Mouse (Mus musculus): ENCODE measurements around the gene Trip12. TPM values are rescaled to one million over a fixed set of nuclear protein-coding genes. Genes with fewer than 3 reads are reported as not detected.

Gene Trip12
- polyA plus RNA-seq, 1 experiment from 2014 or later = 79.0 TPM

DNA sequence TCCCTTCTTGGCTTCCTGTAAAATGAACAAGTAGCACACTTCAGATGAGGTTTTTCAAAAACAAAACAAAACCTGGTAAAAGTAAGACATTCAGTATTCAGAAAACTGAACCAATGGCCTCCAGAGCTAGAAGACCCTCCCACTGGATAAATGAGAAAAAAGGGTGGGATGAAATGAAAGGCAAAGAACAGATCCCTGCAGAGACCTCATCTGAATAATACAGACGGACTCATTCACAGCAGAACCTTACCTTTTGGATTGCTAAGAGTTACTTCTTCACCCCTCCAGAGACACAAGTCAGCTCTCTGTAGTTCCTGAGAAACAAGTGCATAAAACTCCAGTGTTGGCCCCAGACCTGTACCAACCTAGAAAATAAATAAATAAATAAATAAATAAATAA lies 108.6 kb downstream of the Trip12 start:
- no peak for DNase-seq
- Histone ChIP-seq H3K4me2 (ENCODE audit: low read length) (no peak overlapping the region), H3K4me1 (ENCODE audit: control insufficient read depth, insufficient read depth, low read length) (no peaks in the 10 kb centered on the region), H3K9ac (replicated peaks; ENCODE audit: low read length) (no peak overlapping the region), H3K36me3 (ENCODE audit: control insufficient read depth, insufficient read depth, low read length) (peaks cover 54% of the 10 kb centered on the region), H3K27me3 (ENCODE audit: control insufficient read depth, insufficient read depth, low read length) (no peaks in the 10 kb centered on the region), H3K27ac (replicated peaks; ENCODE audit: low read depth, low read length) (no peak overlapping the region), H3K4me3 (replicated peaks; ENCODE audit: low read depth, low read length) (no peak overlapping the region), H3K9me3 (ENCODE audit: control insufficient read depth, low read length) (no peaks in the 10 kb centered on the region)
- ATAC-seq (ENCODE audit: low FRiP score, low TSS enrichment) = no peak
- WGBS = 70% methylated on average over 1 of the region's 1 CpGs

DNA sequence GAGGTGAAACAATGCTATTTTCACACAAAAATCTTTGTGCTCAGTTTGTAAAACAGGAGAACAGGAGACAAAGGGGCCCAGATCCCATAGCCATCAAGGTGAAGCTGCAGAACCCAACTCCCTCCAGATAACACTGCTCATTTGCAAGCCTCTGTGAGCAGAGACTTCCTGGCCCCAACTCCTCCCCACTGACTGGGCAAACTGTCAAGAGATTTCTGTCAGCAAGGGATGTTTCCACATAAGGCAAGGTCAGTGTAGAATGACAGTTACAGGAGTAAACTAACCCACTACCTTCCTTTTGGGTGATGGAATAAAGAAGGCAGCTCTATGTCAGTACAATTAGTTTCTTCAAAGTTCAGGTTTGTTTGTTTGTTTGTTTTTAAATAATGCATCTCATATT lies 117.5 kb downstream of the Trip12 start:
- ATAC-seq (ENCODE audit: low FRiP score, low TSS enrichment) (no peak), DNase-seq (no peak)
- H3K4me1 ChIP-seq (ENCODE audit: control insufficient read depth, insufficient read depth, low read length) = no peaks in the 10 kb centered on the region
- H3K9ac ChIP-seq (replicated peaks; ENCODE audit: low read length) = no peak overlapping the region
- H3K9me3 ChIP-seq (ENCODE audit: control insufficient read depth, low read length) = no peaks in the 10 kb centered on the region
- peaks cover 56% of the 10 kb centered on the region for H3K36me3 ChIP-seq (ENCODE audit: control insufficient read depth, insufficient read depth, low read length)
- H3K4me2 ChIP-seq (ENCODE audit: low read length) = no peak overlapping the region
- H3K4me3 ChIP-seq (replicated peaks; ENCODE audit: low read depth, low read length) = no peak overlapping the region
- no peaks in the 10 kb centered on the region for H3K27me3 ChIP-seq (ENCODE audit: control insufficient read depth, insufficient read depth, low read length)
- H3K27ac ChIP-seq (replicated peaks; ENCODE audit: low read depth, low read length) = no peak overlapping the region

DNA sequence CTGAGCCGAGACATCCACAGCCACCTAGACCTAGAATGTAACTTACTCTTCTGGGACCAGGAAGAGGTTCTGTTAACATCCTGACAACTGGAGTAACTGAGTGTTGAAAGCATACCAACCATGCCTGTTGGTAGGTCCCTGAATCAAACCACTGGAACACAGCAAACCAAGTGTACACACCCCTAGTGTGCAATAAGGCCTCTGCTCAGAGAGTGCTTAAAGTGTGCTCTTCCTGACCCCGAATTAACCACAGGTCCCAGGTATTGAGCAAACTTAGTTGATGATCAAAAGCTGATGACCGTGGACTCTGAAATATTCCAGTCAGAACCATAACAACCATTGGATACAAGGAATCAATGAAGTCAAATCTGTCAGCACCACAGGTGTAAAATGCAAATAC lies 117.9 kb downstream of the Trip12 start:
- 98% methylated on average over 3 of the region's 3 CpGs for WGBS
- Histone ChIP-seq H3K27me3 (ENCODE audit: control insufficient read depth, insufficient read depth, low read length) (no peaks in the 10 kb centered on the region), H3K27ac (replicated peaks; ENCODE audit: low read depth, low read length) (no peak overlapping the region), H3K4me1 (ENCODE audit: control insufficient read depth, insufficient read depth, low read length) (no peaks in the 10 kb centered on the region), H3K4me3 (replicated peaks; ENCODE audit: low read depth, low read length) (no peak overlapping the region), H3K9ac (replicated peaks; ENCODE audit: low read length) (no peak overlapping the region), H3K9me3 (ENCODE audit: control insufficient read depth, low read length) (no peaks in the 10 kb centered on the region), H3K36me3 (ENCODE audit: control insufficient read depth, insufficient read depth, low read length) (peaks cover 51% of the 10 kb centered on the region), H3K4me2 (ENCODE audit: low read length) (no peak overlapping the region)
- DNase-seq = no peak
- ATAC-seq (ENCODE audit: low FRiP score, low TSS enrichment) = no peak

DNA sequence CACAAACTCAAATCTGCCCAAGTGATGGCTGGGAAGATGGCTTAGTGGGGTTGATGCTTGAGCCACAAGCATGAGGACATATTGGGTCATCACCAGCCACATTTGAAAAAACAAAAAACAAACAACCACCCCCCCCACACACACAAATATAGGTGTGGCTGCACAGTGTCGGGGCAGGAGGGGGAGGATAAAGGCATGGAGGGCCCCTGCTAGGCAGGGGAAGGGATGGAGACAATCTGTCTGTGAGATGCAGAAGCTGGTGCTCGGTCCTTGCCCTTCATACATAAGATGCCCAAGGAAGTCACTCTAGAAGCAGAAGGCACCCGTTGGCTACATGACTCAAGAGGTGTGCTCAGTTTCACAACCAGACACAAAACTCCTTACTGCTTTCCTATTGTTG lies 118.4 kb downstream of the Trip12 start:
- Histone ChIP-seq H3K4me3 (replicated peaks; ENCODE audit: low read depth, low read length) (no peak overlapping the region), H3K36me3 (ENCODE audit: control insufficient read depth, insufficient read depth, low read length) (peaks cover 50% of the 10 kb centered on the region), H3K9ac (replicated peaks; ENCODE audit: low read length) (no peak overlapping the region), H3K27me3 (ENCODE audit: control insufficient read depth, insufficient read depth, low read length) (no peaks in the 10 kb centered on the region), H3K27ac (replicated peaks; ENCODE audit: low read depth, low read length) (no peak overlapping the region), H3K9me3 (ENCODE audit: control insufficient read depth, low read length) (no peaks in the 10 kb centered on the region), H3K4me1 (ENCODE audit: control insufficient read depth, insufficient read depth, low read length) (no peaks in the 10 kb centered on the region), H3K4me2 (ENCODE audit: low read length) (no peak overlapping the region)
- ATAC-seq (ENCODE audit: low FRiP score, low TSS enrichment) (no peak), DNase-seq (no peak)
- 94% methylated on average over 3 of the region's 3 CpGs for WGBS

DNA sequence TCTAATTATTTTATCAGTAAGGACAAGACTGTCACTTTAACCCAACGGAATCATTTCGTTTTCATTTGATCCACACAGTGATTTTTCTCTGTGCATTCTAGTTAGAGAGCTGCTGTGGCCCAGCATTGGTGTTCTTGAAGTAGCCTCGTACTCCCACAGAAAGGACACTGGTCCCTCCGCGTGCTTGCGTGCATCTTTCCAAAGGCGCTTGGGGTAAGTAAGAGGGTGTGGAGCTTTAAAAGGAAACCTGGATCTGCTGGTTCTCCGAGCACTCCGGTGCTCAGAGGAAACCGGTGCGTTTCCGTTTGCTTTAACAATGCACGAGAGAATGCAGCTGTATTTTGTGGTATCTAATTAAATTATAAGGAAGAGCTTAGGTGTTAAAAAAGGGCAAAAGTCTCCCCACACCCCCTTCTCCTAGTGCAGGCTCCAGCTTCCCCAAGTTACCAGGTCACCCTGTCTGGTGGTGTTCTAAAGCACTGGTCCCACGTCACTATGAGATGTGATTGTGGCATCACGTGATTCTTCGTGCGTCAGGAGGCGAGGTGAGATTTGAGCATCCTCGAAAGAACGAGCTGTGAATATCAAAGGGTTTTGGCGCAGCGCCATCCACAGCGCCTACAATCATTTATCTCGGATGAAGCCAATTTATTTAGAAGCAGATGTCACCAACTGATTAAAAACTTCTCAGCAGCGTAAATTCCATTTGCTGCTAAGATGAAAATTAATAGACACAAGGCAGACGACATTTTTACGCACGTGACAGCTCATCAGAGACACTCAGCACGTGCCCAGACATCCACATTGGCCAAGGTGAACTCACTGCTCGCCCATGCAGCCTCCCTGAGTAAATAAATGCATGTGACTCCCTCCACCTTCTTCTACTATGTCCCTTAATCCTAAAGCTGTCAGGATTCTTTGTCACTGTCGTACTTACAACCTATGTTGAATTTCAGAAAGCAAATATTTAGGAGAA lies 130.2 kb downstream of the Trip12 start:
- ATAC-seq (ENCODE audit: low FRiP score, low TSS enrichment) (peak; percentile 91), DNase-seq (peak; percentile 90)
- H3K4me3 ChIP-seq (replicated peaks; ENCODE audit: low read depth, low read length) = peak overlapping the region; percentile 38
- H3K9ac ChIP-seq (replicated peaks; ENCODE audit: low read length) = peak overlapping the region; percentile 60
- H3K27me3 ChIP-seq (ENCODE audit: control insufficient read depth, insufficient read depth, low read length) = no peaks in the 10 kb centered on the region
- no peaks in the 10 kb centered on the region for H3K36me3 ChIP-seq (ENCODE audit: control insufficient read depth, insufficient read depth, low read length)
- no peaks in the 10 kb centered on the region for H3K9me3 ChIP-seq (ENCODE audit: control insufficient read depth, low read length)
- H3K4me1 ChIP-seq (ENCODE audit: control insufficient read depth, insufficient read depth, low read length) = peaks cover 5% of the 10 kb centered on the region; the same call in 1 of the 2 replicates
- H3K4me2 ChIP-seq (ENCODE audit: low read length) = peak overlapping the region; percentile 67
- 10% methylated on average over 31 of the region's 31 CpGs for whole genome bisulfite sequencing
- H3K27ac ChIP-seq (replicated peaks; ENCODE audit: low read depth, low read length) = peak overlapping the region; percentile 90

DNA sequence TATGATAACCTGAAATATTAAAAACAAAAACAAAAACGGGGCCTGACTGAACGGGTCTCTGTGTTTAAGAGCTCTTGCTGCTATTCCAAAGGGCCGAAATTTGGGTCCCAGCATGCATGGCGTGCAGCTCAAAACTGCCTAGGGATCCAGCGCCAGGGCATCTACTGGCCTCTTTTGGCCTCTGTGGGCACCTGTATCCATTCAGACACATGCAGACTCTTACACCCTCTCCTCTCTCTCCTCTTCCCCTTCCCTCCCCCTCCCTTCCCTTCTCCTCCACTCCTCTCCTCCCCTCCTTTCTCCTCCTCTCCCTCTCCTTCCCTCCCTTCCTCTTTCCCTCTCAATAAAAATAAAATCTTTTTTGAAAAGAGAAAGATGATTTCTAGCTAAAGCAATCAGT lies 130.9 kb downstream of the Trip12 start:
- H3K36me3 ChIP-seq (ENCODE audit: control insufficient read depth, insufficient read depth, low read length) = no peaks in the 10 kb centered on the region
- H3K9ac ChIP-seq (replicated peaks; ENCODE audit: low read length) = peak overlapping the region; percentile 60; the same call in 1 of the 2 replicates
- ATAC-seq (ENCODE audit: low FRiP score, low TSS enrichment) = peak; percentile 70
- H3K27me3 ChIP-seq (ENCODE audit: control insufficient read depth, insufficient read depth, low read length) = no peaks in the 10 kb centered on the region
- peak overlapping the region; percentile 67 for H3K4me2 ChIP-seq (ENCODE audit: low read length)
- WGBS = 38% methylated on average over 5 of the region's 5 CpGs
- DNase-seq = peak; percentile 69
- H3K27ac ChIP-seq (replicated peaks; ENCODE audit: low read depth, low read length) = peak overlapping the region; percentile 90; the same call in 1 of the 2 replicates
- no peaks in the 10 kb centered on the region for H3K9me3 ChIP-seq (ENCODE audit: control insufficient read depth, low read length)
- peak overlapping the region; percentile 38 for H3K4me3 ChIP-seq (replicated peaks; ENCODE audit: low read depth, low read length)
- peaks cover 5% of the 10 kb centered on the region; the same call in 1 of the 2 replicates for H3K4me1 ChIP-seq (ENCODE audit: control insufficient read depth, insufficient read depth, low read length)

DNA sequence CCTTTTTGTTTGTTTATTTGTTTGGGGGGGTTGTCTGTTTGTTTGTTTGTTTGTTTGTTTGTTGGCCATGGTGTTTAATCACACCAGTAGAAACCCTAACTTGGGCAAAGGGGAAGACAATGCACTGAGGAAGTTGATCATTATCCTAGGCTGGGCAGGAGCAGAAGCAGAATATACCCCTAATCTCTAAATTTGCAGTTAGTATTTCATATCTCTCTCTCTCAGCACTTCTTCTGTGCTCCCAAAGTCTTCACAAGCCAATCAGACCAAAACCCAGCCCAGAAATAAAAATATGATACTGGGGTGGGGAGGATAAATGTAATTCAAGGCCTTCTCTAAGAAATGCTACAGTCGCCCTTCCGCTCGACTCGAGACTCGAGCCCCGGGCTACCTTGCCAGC lies 140.1 kb downstream of the Trip12 start:
- ATAC-seq (ENCODE audit: low FRiP score, low TSS enrichment) (no peak), DNase-seq (no peak)
- Histone ChIP-seq H3K36me3 (ENCODE audit: control insufficient read depth, insufficient read depth, low read length) (no peaks in the 10 kb centered on the region), H3K4me2 (ENCODE audit: low read length) (no peak overlapping the region), H3K27me3 (ENCODE audit: control insufficient read depth, insufficient read depth, low read length) (no peaks in the 10 kb centered on the region), H3K27ac (replicated peaks; ENCODE audit: low read depth, low read length) (no peak overlapping the region), H3K9ac (replicated peaks; ENCODE audit: low read length) (no peak overlapping the region), H3K9me3 (ENCODE audit: control insufficient read depth, low read length) (no peaks in the 10 kb centered on the region), H3K4me3 (replicated peaks; ENCODE audit: low read depth, low read length) (no peak overlapping the region), H3K4me1 (ENCODE audit: control insufficient read depth, insufficient read depth, low read length) (peaks cover 10% of the 10 kb centered on the region; the same call in 1 of the 2 replicates)
- 97% methylated on average over 6 of the region's 6 CpGs for WGBS

DNA sequence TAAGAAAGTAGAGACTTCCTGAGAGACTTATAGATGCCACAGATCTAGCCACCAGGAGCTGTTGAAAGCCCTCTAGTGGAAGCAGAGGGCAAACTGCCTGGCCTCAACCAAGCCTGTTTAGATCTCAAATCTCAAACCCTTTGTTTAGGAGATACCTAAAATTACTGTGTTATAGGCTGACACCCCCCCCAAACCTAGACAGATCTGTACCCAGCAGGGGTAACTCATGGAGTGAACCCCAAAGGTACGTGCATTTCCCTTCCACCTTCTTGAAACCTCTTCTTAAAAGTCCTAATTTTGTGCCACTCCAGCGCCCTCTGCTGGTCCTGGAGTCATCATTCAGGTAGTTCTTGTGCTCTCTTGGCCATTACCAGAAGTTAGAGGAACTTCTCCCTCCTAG lies 143.2 kb downstream of the Trip12 start:
- peak overlapping the region; percentile 13; the same call in 1 of the 2 replicates for H3K4me2 ChIP-seq (ENCODE audit: low read length)
- 0 out of 2 replicates have a peak, but pooled peaks have one; percentile 9 for ATAC-seq (ENCODE audit: low FRiP score, low TSS enrichment)

More for the DNA sequence above, 143.2 kb downstream of the Trip12 start:
- 3% methylated on average over 2 of the region's 2 CpGs for WGBS
- Histone ChIP-seq H3K27me3 (ENCODE audit: control insufficient read depth, insufficient read depth, low read length) (no peaks in the 10 kb centered on the region), H3K9ac (replicated peaks; ENCODE audit: low read length) (no peak overlapping the region), H3K9me3 (ENCODE audit: control insufficient read depth, low read length) (no peaks in the 10 kb centered on the region), H3K4me3 (replicated peaks; ENCODE audit: low read depth, low read length) (no peak overlapping the region), H3K27ac (replicated peaks; ENCODE audit: low read depth, low read length) (0 out of 2 replicates have a peak overlapping the region, but pooled peaks have one; percentile 5), H3K36me3 (ENCODE audit: control insufficient read depth, insufficient read depth, low read length) (no peaks in the 10 kb centered on the region), H3K4me1 (ENCODE audit: control insufficient read depth, insufficient read depth, low read length) (peaks cover 26% of the 10 kb centered on the region)
- DNase-seq = peak; percentile 94
